Comparison of ENCODE assay signal across 24 mouse cellular contexts in genomic region chr6:100868863-100869262, GRCm38 (mm10). TPM values are rescaled to one million over a fixed set of nuclear protein-coding genes. Genes with fewer than 3 reads are reported as not detected.
DNase-seq lines count a peak whose midpoint lies in the region; ATAC-seq and TF ChIP-seq lines count a peak whose summit lies in the region.
"Had no signal": no experiment of that assay in that cellular context is flagged by ENCODE, and none has a peak within 500 bp of the region (broad histone marks: within the 10 kb centered on the region; RNA-seq: fewer than 3 reads in every experiment).

No protein-coding gene starts in this region.

- H3K9ac ChIP-seq in liver, embryonic 11.5 days (ENCODE audit: low read depth, low read length) = no peak overlapping the region
- H3K9ac ChIP-seq in liver, postnatal 0 days (replicated peaks) = no peak overlapping the region
- H3K9ac ChIP-seq: embryonic facial prominence, embryonic 12.5 days; forebrain, embryonic 12.5 days; forebrain, embryonic 15.5 days; hindbrain, embryonic 13.5 days had no signal

- H3K27ac ChIP-seq in liver, embryonic 11.5 days (ENCODE audit: low read depth, low read length) = no peak overlapping the region
- H3K27ac ChIP-seq in liver, postnatal 0 days (ENCODE audit: low read depth) = no peak overlapping the region
- H3K27ac ChIP-seq: embryonic facial prominence, embryonic 12.5 days; forebrain, embryonic 12.5 days; forebrain, embryonic 15.5 days; hindbrain, embryonic 10.5 days; hindbrain, embryonic 13.5 days had no signal

- ATAC-seq in liver, embryonic 11.5 days (replicated peaks; ENCODE audit: low FRiP score) = 0 out of 2 replicates have a peak, but pooled peaks have one; percentile 15
- no peak for ATAC-seq in liver, postnatal 0 days
- ATAC-seq: forebrain, embryonic 15.5 days; hindbrain, embryonic 16.5 days; Patski had no signal

- TF ChIP-seq CTCF in liver, postnatal 0 days (IDR thresholded peaks at IDR 0.05; ENCODE audit: low read depth) = no peak

- no peak overlapping the region for H3K4me3 ChIP-seq in liver, embryonic 11.5 days (ENCODE audit: low read depth, low read length)
- no peak overlapping the region for H3K4me3 ChIP-seq in liver, postnatal 0 days (ENCODE audit: low read depth, low read length)
- H3K4me3 ChIP-seq: embryonic facial prominence, embryonic 12.5 days; erythroblast, embryonic 14.5 days; forebrain, embryonic 12.5 days; forebrain, embryonic 15.5 days; hindbrain, embryonic 10.5 days; hindbrain, embryonic 13.5 days had no signal

- no peak for TF ChIP-seq EP300 in liver, postnatal 0 days (IDR thresholded peaks at IDR 0.05; ENCODE audit: low read depth)

- H3K4me2 ChIP-seq in liver, embryonic 11.5 days = no peak overlapping the region
- no peak overlapping the region for H3K4me2 ChIP-seq in liver, postnatal 0 days (ENCODE audit: low read depth, low read length)
- H3K4me2 ChIP-seq: embryonic facial prominence, embryonic 12.5 days; forebrain, embryonic 12.5 days; forebrain, embryonic 15.5 days; heart, embryonic 11.5 days; hindbrain, embryonic 13.5 days had no signal

- WGBS in liver, embryonic 11.5 days = 54% methylated on average over 5 of the region's 5 CpGs
- 67% methylated on average over 5 of the region's 5 CpGs for whole genome bisulfite sequencing in liver, postnatal 0 days (ENCODE audit: insufficient replicate concordance)

- peaks cover 7% of the 10 kb centered on the region for H3K36me3 ChIP-seq in liver, embryonic 11.5 days (ENCODE audit: control insufficient read depth, insufficient read depth, low read length)
- H3K36me3 ChIP-seq in liver, postnatal 0 days (replicated peaks; ENCODE audit: insufficient read depth, low read length) = peaks cover 10% of the 10 kb centered on the region

- no peaks in the 10 kb centered on the region for H3K4me1 ChIP-seq in liver, embryonic 11.5 days (replicated peaks; ENCODE audit: control insufficient read depth, insufficient read depth, low read length)
- H3K4me1 ChIP-seq in liver, postnatal 0 days (ENCODE audit: insufficient read depth) = no peaks in the 10 kb centered on the region
- H3K4me1 ChIP-seq: embryonic facial prominence, embryonic 12.5 days; forebrain, embryonic 12.5 days; forebrain, embryonic 15.5 days; hindbrain, embryonic 10.5 days; hindbrain, embryonic 13.5 days had no signal

- peak; percentile 28 for DNase-seq in embryo, embryonic 10.5 days (ENCODE audit: low spot score)
- DNase-seq in embryo, embryonic 10 days (ENCODE audit: low spot score) = no peak
- no peak for DNase-seq in liver, embryonic 11.5 days (ENCODE audit: low spot score)
- no peak for DNase-seq in liver, postnatal 0 days
- DNase-seq in testis, postnatal 10 days (ENCODE audit: low spot score) = peak; percentile 22
- no peak for DNase-seq in testis, postnatal 14 days (ENCODE audit: low spot score)
- DNase-seq in spleen, postnatal 36 days (ENCODE audit: low spot score in 2 of 2) = no peak
- DNase-seq: adrenal gland, postnatal 10 days; adrenal gland, postnatal 36 days; cerebellum, adult 18-20 months; cerebellum, adult 9-10 months; cerebellum, postnatal 14 days; embryo, embryonic 11 days; gastrocnemius, postnatal 25 days; heart, postnatal 36 days had no signal

- no peaks in the 10 kb centered on the region for H3K27me3 ChIP-seq in liver, embryonic 11.5 days (replicated peaks; ENCODE audit: control insufficient read depth, insufficient read depth, low read length)
- no peaks in the 10 kb centered on the region for H3K27me3 ChIP-seq in liver, postnatal 0 days (ENCODE audit: insufficient read depth, low read length)
- H3K27me3 ChIP-seq: embryonic facial prominence, embryonic 12.5 days; forebrain, embryonic 12.5 days; forebrain, embryonic 15.5 days; hindbrain, embryonic 13.5 days; Patski had no signal

- H3K9me3 ChIP-seq in liver, embryonic 11.5 days (ENCODE audit: control insufficient read depth, low read length) = no peaks in the 10 kb centered on the region
- no peaks in the 10 kb centered on the region for H3K9me3 ChIP-seq in liver, postnatal 0 days (ENCODE audit: low read length)
- H3K9me3 ChIP-seq: embryonic facial prominence, embryonic 12.5 days; forebrain, embryonic 12.5 days; forebrain, embryonic 15.5 days; hindbrain, embryonic 10.5 days; hindbrain, embryonic 13.5 days had no signal

RNA-seq across cellular contexts. Expression of gene Ppp4r2, which starts 35.4 kb away (rescaled TPM):
- polyA plus RNA-seq in liver, embryonic 11.5 days (2014; fragmentation: Nextera tagmentation; extraction: Ambion mirVana) = 25.0 and 26.5 TPM in 2 replicates
- polyA plus RNA-seq in liver, postnatal 0 days (2015; fragmentation: Nextera tagmentation; extraction: Ambion mirVana) = 4.9 and 5.6 TPM in 2 replicates

Comparison
In these comparisons a context has a peak if more than half of its experiments do, and no peak if none do; other contexts are left out.
1. DNase-seq: peak in embryo, embryonic 10.5 days (single experiment) and testis, postnatal 10 days (single experiment); none in embryo, embryonic 10 days (single experiment), liver, embryonic 11.5 days (single experiment), liver, postnatal 0 days (single experiment), testis, postnatal 14 days (single experiment) and spleen, postnatal 36 days (0 of 2).